ENCODE assay signal across 8 mouse cellular contexts in genomic region chr4:45941628-45942044, GRCm38 (mm10). TPM values are rescaled to one million over a fixed set of nuclear protein-coding genes. Genes with fewer than 3 reads are reported as not detected.
DNase-seq lines count a peak whose midpoint lies in the region; ATAC-seq and TF ChIP-seq lines count a peak whose summit lies in the region.

No protein-coding gene starts in this region.

- 0 out of 2 replicates have a peak, but pooled peaks cover 2% of the 10 kb centered on the region for H3K4me1 ChIP-seq in spleen, adult 2 months (ENCODE audit: control insufficient read depth, insufficient read depth, insufficient read length)
- no peaks in the 10 kb centered on the region for H3K4me1 ChIP-seq in intestine, embryonic 14.5 days (replicated peaks; ENCODE audit: control insufficient read depth, insufficient read depth, low read length)
- no peaks in the 10 kb centered on the region for H3K4me1 ChIP-seq in limb, embryonic 11.5 days (ENCODE audit: control insufficient read depth, insufficient read depth, low read length)
- no peaks in the 10 kb centered on the region for H3K4me1 ChIP-seq in midbrain, embryonic 11.5 days (ENCODE audit: control insufficient read depth, insufficient read depth, low read length)
- no peaks in the 10 kb centered on the region for H3K4me1 ChIP-seq in stomach, postnatal 0 days (replicated peaks; ENCODE audit: control insufficient read depth, insufficient read depth)

- H3K36me3 ChIP-seq in spleen, adult 2 months (ENCODE audit: control insufficient read depth, insufficient read depth, low read length), result no peaks in the 10 kb centered on the region
- H3K36me3 ChIP-seq in intestine, embryonic 14.5 days (ENCODE audit: control insufficient read depth, insufficient read depth, low read length), result no peaks in the 10 kb centered on the region
- H3K36me3 ChIP-seq in limb, embryonic 11.5 days (ENCODE audit: control insufficient read depth, insufficient read depth, low read length), result no peaks in the 10 kb centered on the region
- no peaks in the 10 kb centered on the region for H3K36me3 ChIP-seq in midbrain, embryonic 11.5 days (ENCODE audit: control insufficient read depth, insufficient read depth, low read length)
- no peaks in the 10 kb centered on the region for H3K36me3 ChIP-seq in stomach, postnatal 0 days (ENCODE audit: control insufficient read depth, insufficient read depth, low read length)

- no peak overlapping the region for H3K9ac ChIP-seq in intestine, embryonic 14.5 days (ENCODE audit: low read length)
- no peak overlapping the region for H3K9ac ChIP-seq in limb, embryonic 11.5 days (ENCODE audit: low read length)
- no peak overlapping the region for H3K9ac ChIP-seq in midbrain, embryonic 11.5 days (ENCODE audit: low read length)
- H3K9ac ChIP-seq in stomach, postnatal 0 days (ENCODE audit: low read length), result no peak overlapping the region

- TF ChIP-seq POLR2A in spleen, adult 2 months (IDR thresholded peaks at IDR 0.05; ENCODE audit: low read depth, low read length), result no peak

- no peak overlapping the region for H3K27ac ChIP-seq in spleen, adult 2 months (ENCODE audit: insufficient read depth, low read length)
- no peak overlapping the region for H3K27ac ChIP-seq in intestine, embryonic 14.5 days (ENCODE audit: low read depth)
- no peak overlapping the region for H3K27ac ChIP-seq in limb, embryonic 11.5 days (replicated peaks; ENCODE audit: low read depth, low read length)
- no peak overlapping the region for H3K27ac ChIP-seq in midbrain, embryonic 11.5 days (ENCODE audit: low read depth, low read length)
- no peak overlapping the region for H3K27ac ChIP-seq in stomach, postnatal 0 days (replicated peaks)

- peak; percentile 65; the same call in 1 of the 2 replicates for TF ChIP-seq CTCF in spleen, adult 2 months (IDR thresholded peaks at IDR 0.05; ENCODE audit: extremely low read depth, insufficient read depth, insufficient read length, insufficient replicate concordance)
- TF ChIP-seq CTCF in stomach, postnatal 0 days (IDR thresholded peaks at IDR 0.05; ENCODE audit: low read depth), result peak; percentile 86

- H3K4me2 ChIP-seq in intestine, embryonic 14.5 days (ENCODE audit: low read length), result no peak overlapping the region
- H3K4me2 ChIP-seq in limb, embryonic 11.5 days (ENCODE audit: low read depth, severe bottlenecking), result no peak overlapping the region
- no peak overlapping the region for H3K4me2 ChIP-seq in midbrain, embryonic 11.5 days
- H3K4me2 ChIP-seq in stomach, postnatal 0 days (replicated peaks; ENCODE audit: low read depth), result peak overlapping the region; percentile 24

- TF ChIP-seq EP300 in stomach, postnatal 0 days (optimal IDR thresholded peaks at IDR 0.05), result no peak

- H3K9me3 ChIP-seq in intestine, embryonic 14.5 days (ENCODE audit: control insufficient read depth, low read length), result no peaks in the 10 kb centered on the region
- no peaks in the 10 kb centered on the region for H3K9me3 ChIP-seq in limb, embryonic 11.5 days (ENCODE audit: control insufficient read depth, low read length)
- no peaks in the 10 kb centered on the region for H3K9me3 ChIP-seq in midbrain, embryonic 11.5 days (ENCODE audit: control insufficient read depth, low read length)
- H3K9me3 ChIP-seq in stomach, postnatal 0 days (ENCODE audit: control insufficient read depth, low read length), result no peaks in the 10 kb centered on the region

- 12% methylated on average over 13 of the region's 13 CpGs for WGBS in spleen, adult 2 months
- WGBS in intestine, embryonic 14.5 days, result 28% methylated on average over 13 of the region's 13 CpGs
- WGBS in limb, embryonic 11.5 days, result 32% methylated on average over 13 of the region's 13 CpGs
- 31% methylated on average over 13 of the region's 13 CpGs for WGBS in midbrain, embryonic 11.5 days
- WGBS in stomach, postnatal 0 days, result 22% methylated on average over 13 of the region's 13 CpGs

- DNase-seq in spleen, adult 2 months (ENCODE audit: low read depth in 1 of 2, low spot score in 2 of 2), result peak in 1 of 2 experiments; percentile 28
- no peak for DNase-seq in spleen, adult 12 weeks (ENCODE audit: low spot score)
- DNase-seq in cerebellum, postnatal 10 days, result peak; percentile 87 to 88
- DNase-seq in intestine, embryonic 14.5 days (ENCODE audit: low spot score), result peak; percentile 76
- DNase-seq in limb, embryonic 11.5 days (ENCODE audit: low spot score), result peak; percentile 79
- peak; percentile 94 for DNase-seq in midbrain, embryonic 11.5 days (ENCODE audit: low spot score, missing footprints)
- peak; percentile 71 for DNase-seq in stomach, postnatal 0 days (ENCODE audit: low spot score)

- ATAC-seq in frontal cortex, adult (ENCODE audit: low TSS enrichment), result 0 out of 2 replicates have a peak, but pooled peaks have one; percentile 27
- no peak for ATAC-seq in intestine, embryonic 14.5 days (replicated peaks; ENCODE audit: low FRiP score, low TSS enrichment, low read depth)
- ATAC-seq in limb, embryonic 11.5 days (ENCODE audit: insufficient number of reproducible peaks, low FRiP score, low TSS enrichment, low read depth), result no peak
- ATAC-seq in midbrain, embryonic 11.5 days (ENCODE audit: low FRiP score), result peak; percentile 58; the same call in 1 of the 2 replicates
- ATAC-seq in stomach, postnatal 0 days (ENCODE audit: low FRiP score, low TSS enrichment), result peak; percentile 75

- H3K27me3 ChIP-seq in spleen, adult 2 months (ENCODE audit: control insufficient read depth, insufficient read depth, low read length), result no peaks in the 10 kb centered on the region
- no peaks in the 10 kb centered on the region for H3K27me3 ChIP-seq in intestine, embryonic 14.5 days (replicated peaks; ENCODE audit: control insufficient read depth, insufficient read depth, low read length)
- no peaks in the 10 kb centered on the region for H3K27me3 ChIP-seq in limb, embryonic 11.5 days (ENCODE audit: control insufficient read depth, insufficient read depth, low read length)
- H3K27me3 ChIP-seq in midbrain, embryonic 11.5 days (ENCODE audit: control insufficient read depth, insufficient read depth, low read length), result no peaks in the 10 kb centered on the region
- no peaks in the 10 kb centered on the region for H3K27me3 ChIP-seq in stomach, postnatal 0 days (ENCODE audit: control insufficient read depth, insufficient read depth, low read length)

- H3K4me3 ChIP-seq in spleen, adult 2 months (ENCODE audit: extremely low read depth, insufficient read depth, insufficient read length), result no peak overlapping the region
- H3K4me3 ChIP-seq in intestine, embryonic 14.5 days (ENCODE audit: low read depth, low read length), result no peak overlapping the region
- H3K4me3 ChIP-seq in limb, embryonic 11.5 days (ENCODE audit: low read depth, low read length), result no peak overlapping the region
- H3K4me3 ChIP-seq in midbrain, embryonic 11.5 days (ENCODE audit: low read depth, low read length), result no peak overlapping the region
- H3K4me3 ChIP-seq in stomach, postnatal 0 days (ENCODE audit: low read depth, low read length), result no peak overlapping the region

RNA-seq across cellular contexts. Expression of gene Tdrd7, which starts 23.5 kb away (rescaled TPM):
- 5.1 and 5.2 TPM in 2 replicates for polyA plus RNA-seq in spleen, adult 2 months (2012; rRNA removed)
- polyA plus RNA-seq in intestine, embryonic 14.5 days (2014; fragmentation: Nextera tagmentation; extraction: Ambion mirVana), result 16.5 and 20.2 TPM in 2 replicates
- 5.5 and 7.4 TPM in 2 replicates for polyA plus RNA-seq in limb, embryonic 11.5 days (2014; fragmentation: Nextera tagmentation; extraction: Ambion mirVana)
- 10.9 and 11.8 TPM in 2 replicates for polyA plus RNA-seq in midbrain, embryonic 11.5 days (2014; fragmentation: Nextera tagmentation; extraction: Ambion mirVana)
- polyA plus RNA-seq in stomach, postnatal 0 days (2015; fragmentation: Nextera tagmentation; extraction: Ambion mirVana), result 24.9 and 25.1 TPM in 2 replicates

RNA-seq across cellular contexts. Expression of gene Ccdc180, which starts 51.5 kb away (rescaled TPM):
- 0.04 TPM in 1 of 2 replicates, not detected in the other for polyA plus RNA-seq in spleen, adult 2 months (2012; rRNA removed)
- 0.04 TPM in 1 of 2 replicates, not detected in the other for polyA plus RNA-seq in intestine, embryonic 14.5 days (2014; fragmentation: Nextera tagmentation; extraction: Ambion mirVana)
- 0.06 TPM in 1 of 2 replicates, not detected in the other for polyA plus RNA-seq in limb, embryonic 11.5 days (2014; fragmentation: Nextera tagmentation; extraction: Ambion mirVana)
- 0.08 TPM in 1 of 2 replicates, not detected in the other for polyA plus RNA-seq in midbrain, embryonic 11.5 days (2014; fragmentation: Nextera tagmentation; extraction: Ambion mirVana)
- polyA plus RNA-seq in stomach, postnatal 0 days (2015; fragmentation: Nextera tagmentation; extraction: Ambion mirVana), result 0.22 and 0.24 TPM in 2 replicates

Comparison
In these comparisons a context has a peak if more than half of its experiments do, and no peak if none do; other contexts are left out.
1. ATAC-seq: peak in frontal cortex, adult (single experiment), midbrain, embryonic 11.5 days (single experiment) and stomach, postnatal 0 days (single experiment); none in intestine, embryonic 14.5 days (single experiment) and limb, embryonic 11.5 days (single experiment).